20 mouse cellular contexts compared by ENCODE assay signal in the genomic region with DNA sequence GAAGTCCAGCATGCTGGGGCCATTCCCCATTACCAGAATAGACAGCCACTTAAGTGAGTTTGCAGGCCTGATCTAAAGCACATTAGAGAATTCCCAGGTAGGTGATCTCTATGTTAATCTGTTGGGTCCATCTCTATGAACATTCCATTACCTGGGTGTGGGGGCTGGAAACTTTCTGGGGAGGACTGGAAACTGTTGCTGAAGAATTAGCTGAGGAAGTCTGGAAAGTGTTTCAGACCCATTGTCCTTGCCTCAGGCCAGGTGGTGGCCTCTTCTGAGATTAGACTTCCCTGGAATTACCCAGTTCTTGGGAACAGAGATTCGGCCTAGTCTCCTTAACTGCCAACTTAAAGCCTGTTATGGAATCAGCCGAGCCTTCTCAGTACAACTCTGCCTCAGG.
DNase-seq lines count a peak whose midpoint lies in the region; TF ChIP-seq lines count a peak whose summit lies in the region.
"Had no signal": no experiment of that assay in that cellular context is flagged by ENCODE, and none has a peak within 500 bp of the region (broad histone marks: within the 10 kb centered on the region; RNA-seq: fewer than 3 reads in every experiment).

No protein-coding gene starts in this region.

- H3K9me3 ChIP-seq in ES-Bruce4 (replicated peaks; ENCODE audit: control insufficient read depth, insufficient read depth, low read length, poor library complexity, severe bottlenecking): no peaks in the 10 kb centered on the region
- H3K9me3 ChIP-seq in ES-E14 (ENCODE audit: control insufficient read depth, insufficient read depth, low read depth, low read length): no peaks in the 10 kb centered on the region
- H3K9me3 ChIP-seq: embryonic facial prominence, embryonic 10.5 days; embryonic facial prominence, embryonic 12.5 days; forebrain, embryonic 13.5 days; forebrain, embryonic 15.5 days had no signal

- TF ChIP-seq CTCF in ES-Bruce4 (IDR thresholded peaks at IDR 0.05; ENCODE audit: low read depth, low read length): no peak

- H3K27me3 ChIP-seq in ES-Bruce4 (ENCODE audit: control insufficient read depth, insufficient read depth, low read length, poor library complexity, severe bottlenecking): no peaks in the 10 kb centered on the region
- H3K27me3 ChIP-seq: CH12.LX; embryonic facial prominence, embryonic 12.5 days; forebrain, embryonic 13.5 days; forebrain, embryonic 15.5 days had no signal

- peak overlapping the region; percentile 91 for H3K27ac ChIP-seq in ES-Bruce4 (ENCODE audit: insufficient read depth, low read length)
- peak overlapping the region; percentile 86; the same call in 1 of the 2 replicates for H3K27ac ChIP-seq in ES-E14 (ENCODE audit: insufficient read depth, low read depth, low read length, poor library complexity, severe bottlenecking)
- H3K27ac ChIP-seq: embryonic facial prominence, embryonic 10.5 days; embryonic facial prominence, embryonic 12.5 days; forebrain, embryonic 13.5 days; forebrain, embryonic 15.5 days had no signal

- no peak for DNase-seq in ES-E14 (ENCODE audit: low read depth, low spot score)
- peak; percentile 53 for DNase-seq in ZHBTc4 (ENCODE audit: low read depth, low spot score)
- DNase-seq in cerebellum, adult 11 months: no peak
- no peak for DNase-seq in adrenal gland, postnatal 10 days
- DNase-seq: adrenal gland, adult 2 months; adrenal gland, postnatal 14 days; adrenal gland, postnatal 36 days; B cell, adult 2 months; cerebellum, adult 18-20 months; cerebellum, adult 8-10 months; cerebellum, adult 9-11 months; cerebellum, postnatal 14 days; cerebellum, postnatal 36 days; forebrain, postnatal 0 days had no signal

- no peak for TF ChIP-seq EP300 in ES-Bruce4 (IDR thresholded peaks at IDR 0.05; ENCODE audit: insufficient read depth, low read depth, low read length)

- no peak overlapping the region for H3K9ac ChIP-seq in ES-Bruce4 (ENCODE audit: low read depth, poor library complexity, severe bottlenecking)
- no peak overlapping the region for H3K9ac ChIP-seq in ES-E14 (ENCODE audit: insufficient read depth, low read depth, low read length, poor library complexity, severe bottlenecking)
- H3K9ac ChIP-seq: embryonic facial prominence, embryonic 12.5 days; forebrain, embryonic 13.5 days; forebrain, embryonic 15.5 days; forebrain, postnatal 0 days had no signal

- no peak for TF ChIP-seq POLR2A in ES-Bruce4 (IDR thresholded peaks at IDR 0.05; ENCODE audit: insufficient read depth, low read length)

- H3K36me3 ChIP-seq in ES-Bruce4 (ENCODE audit: control insufficient read depth, insufficient read depth, low read length, poor library complexity, severe bottlenecking) (no peaks in the 10 kb centered on the region), ES-E14 (ENCODE audit: control insufficient read depth, insufficient read depth, low read length, poor library complexity, severe bottlenecking) (no peaks in the 10 kb centered on the region)
- H3K36me3 ChIP-seq: embryonic facial prominence, embryonic 10.5 days; embryonic facial prominence, embryonic 12.5 days; forebrain, embryonic 15.5 days had no signal

- H3K4me3 ChIP-seq in ES-Bruce4 (ENCODE audit: low read depth, low read length): no peak overlapping the region
- H3K4me3 ChIP-seq in ES-E14 (ENCODE audit: insufficient read depth in 1 of 2, low read depth in 1 of 2, low read length in 2 of 2, poor library complexity in 1 of 2, severe bottlenecking in 1 of 2): no peak overlapping the region
- H3K4me3 ChIP-seq: embryonic facial prominence, embryonic 10.5 days; embryonic facial prominence, embryonic 12.5 days; forebrain, embryonic 13.5 days; forebrain, embryonic 15.5 days had no signal

- in situ Hi-C loops in ES-E14 (cut with MboI; ENCODE audit: low sequenced_read_pairs in 2 of 2, unreplicated experiment in 2 of 2): no loop called here

- H3K4me1 ChIP-seq in ES-Bruce4 (ENCODE audit: control insufficient read depth, insufficient read depth, low read length) (no peaks in the 10 kb centered on the region), ES-E14 (ENCODE audit: control insufficient read depth in 2 of 2, insufficient read depth in 2 of 2, low read length in 2 of 2, poor library complexity in 1 of 2) (peaks cover 2 to 6% of the 10 kb centered on the region in 2 experiments; a peak in 2 of 4 replicates)
- H3K4me1 ChIP-seq: embryonic facial prominence, embryonic 10.5 days; embryonic facial prominence, embryonic 12.5 days; forebrain, embryonic 13.5 days; forebrain, embryonic 15.5 days had no signal

TF ChIP-seq in ES-E14, 5 proteins besides CTCF, POLR2A, EP300 and RAD21:
- no peak for TF ChIP-seq ZC3H11A (IDR thresholded peaks at IDR 0.05; ENCODE audit: borderline replicate concordance, low read depth, low read length)
- no peak for TF ChIP-seq CHD2 (IDR thresholded peaks at IDR 0.05; ENCODE audit: low read depth, low read length)
- TF ChIP-seq HCFC1 (IDR thresholded peaks at IDR 0.05; ENCODE audit: borderline replicate concordance, insufficient read depth, low read length): no peak
- TF ChIP-seq MAFK (IDR thresholded peaks at IDR 0.05; ENCODE audit: insufficient read depth, low read depth, low read length): no peak
- no peak for TF ChIP-seq ZNF384 (IDR thresholded peaks at IDR 0.05; ENCODE audit: low read depth, low read length)
TF ChIP-seq in ES-E14: peak in this region for 0.
